Mouse (Mus musculus) cerebellum, adult 2 months (tissue): ENCODE data around the gene P3h1.

Experiments used
- CTCF ChIP-seq: fragments of 200-500 bp; IDR thresholded peaks from 2 replicates; pipeline ENCODE4 v1.5.1; 2011; ENCODE audit warnings: low read depth, mild to moderate bottlenecking, control low read depth, low read length, moderate library complexity, borderline replicate concordance; ENCODE audit not compliant: insufficient read depth
- POLR2A ChIP-seq: fragments of 200-500 bp; IDR thresholded peaks from 2 replicates; pipeline ENCODE4 v1.6.1; 2011; ENCODE audit warnings: low read length, control low read depth, borderline replicate concordance; ENCODE audit not compliant: insufficient read depth

DNA sequence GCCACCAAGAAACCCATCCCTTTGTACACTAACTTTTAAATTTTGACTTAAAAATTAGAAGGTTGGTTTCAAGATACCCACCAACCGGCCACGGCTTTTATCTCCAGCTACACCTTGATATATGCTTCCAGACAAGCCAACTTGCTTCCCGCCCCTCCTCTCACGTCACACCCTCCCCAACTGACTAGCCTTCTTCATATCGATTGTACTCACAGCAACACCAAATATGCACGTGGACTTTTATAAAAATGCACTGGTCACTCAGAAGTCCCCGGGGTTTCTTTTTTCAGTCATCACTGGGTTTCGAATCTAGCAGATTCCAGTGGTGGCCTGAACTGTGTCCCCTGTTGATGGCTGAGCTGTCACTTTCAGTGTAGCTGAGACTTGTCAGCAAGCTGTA lies 42.1 kb upstream of the P3h1 start:
- TF ChIP-seq CTCF (no peak), POLR2A (no peak)
